Mouse (Mus musculus) embryo, embryonic 11.5 days (tissue): ENCODE results near the gene AI481877.
"Not testable (repeated sequence)": the region's sequence is repeated elsewhere in the genome, so short reads cannot be mapped to it uniquely, and the experiment has no call there.

Source experiments
- DNase-seq: peaks from one replicate; pipeline ENCODE4 v3.0.0-alpha.2; 2012; ENCODE audit warnings: low read depth, low spot score

Gene AI481877

GRCm38 (mm10) chr4:59138507-59139033 lies at the start of gene AI481877:
Gene AI481877 (minus strand): TSS chr4:59138983.
- not testable (repeated sequence) for DNase-seq

GRCm38 (mm10) chr4:59188474-59188801 lies 49.7 kb upstream of the AI481877 start:
- DNase-seq: no peak

DNA sequence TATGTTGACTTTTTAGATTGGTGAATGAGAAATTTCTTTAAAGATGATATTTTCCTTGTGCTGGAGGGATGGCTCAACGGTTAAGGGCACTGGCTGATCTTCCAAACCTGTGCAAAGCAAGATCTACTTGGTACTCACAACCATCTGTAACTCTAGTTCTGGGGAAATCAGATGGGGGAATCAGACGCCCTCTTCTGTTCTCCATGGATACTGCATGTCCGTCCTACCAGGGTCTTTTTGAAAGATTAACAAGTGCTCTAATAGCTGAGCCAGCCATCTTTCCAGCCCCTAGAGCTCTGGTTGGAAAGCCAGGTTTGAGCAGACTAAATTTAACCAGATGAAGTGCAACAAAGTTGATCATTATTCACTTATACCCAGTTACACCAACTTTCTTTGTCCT lies 48.5 kb upstream of the AI481877 start:
- no peak for DNase-seq

DNA sequence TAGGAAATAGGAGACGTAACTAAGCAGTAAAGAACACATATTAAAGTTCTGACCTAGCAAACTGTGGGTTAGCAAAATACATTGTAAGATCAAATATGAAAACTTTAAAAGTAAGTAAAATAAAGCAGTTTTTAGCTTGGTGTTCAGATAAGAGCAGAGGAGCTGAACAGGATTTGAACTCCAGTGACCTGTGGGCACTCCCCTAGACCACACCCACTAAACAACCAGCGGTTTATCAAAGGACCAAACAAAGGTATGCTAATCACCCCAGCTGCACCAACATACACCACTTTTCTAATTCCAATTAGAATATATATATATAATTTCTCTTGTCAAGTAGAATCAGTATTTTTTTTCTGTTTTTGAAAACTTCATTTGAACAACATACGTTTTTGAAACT lies 46.9 kb upstream of the AI481877 start:
- no peak for DNase-seq

DNA sequence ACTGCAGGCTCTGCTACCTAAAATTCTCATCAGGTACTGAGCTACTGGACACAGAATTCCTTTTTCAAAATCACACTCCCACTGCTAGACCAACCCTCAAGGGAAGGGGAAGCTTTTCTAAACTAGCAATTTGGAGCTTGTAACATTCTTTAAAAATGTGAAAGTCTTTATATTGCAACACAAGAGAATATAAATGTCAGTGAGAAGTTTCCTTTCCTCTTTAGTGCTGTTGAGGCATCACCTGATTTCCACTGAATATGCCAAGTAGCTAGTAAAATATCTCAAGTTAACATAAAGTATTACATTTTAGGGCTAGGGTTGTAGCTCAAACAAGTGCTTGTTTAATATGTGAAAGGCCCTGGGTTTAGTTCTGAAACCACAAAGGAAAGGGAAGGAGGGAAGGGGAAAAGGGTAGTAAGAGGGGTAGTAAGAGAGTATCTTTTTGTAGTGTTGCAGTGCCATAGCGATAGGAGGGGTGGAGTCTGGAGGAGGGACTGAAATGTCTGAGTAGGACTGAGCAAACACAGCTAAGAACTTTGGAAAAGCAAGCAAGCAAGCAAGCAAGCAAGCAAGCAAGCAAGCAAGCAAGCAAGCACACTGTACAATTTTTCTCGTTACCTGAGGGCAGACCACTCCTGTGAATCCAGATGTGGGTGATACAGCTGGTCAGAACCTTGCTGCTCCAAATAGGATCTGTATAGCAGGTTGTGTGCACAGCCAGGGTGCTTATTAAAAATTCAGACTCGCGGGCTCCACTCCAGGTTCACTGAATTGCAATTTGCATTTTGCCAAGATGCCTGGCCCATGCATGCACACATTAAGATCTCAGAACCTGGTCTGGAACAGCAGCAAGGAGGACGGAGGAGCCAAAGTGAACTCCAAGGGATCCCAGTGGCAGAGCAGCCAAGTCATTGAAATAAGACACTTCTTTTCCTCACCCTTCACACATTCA lies 42.8 kb upstream of the AI481877 start:
- DNase-seq: no peak

- no peak for DNase-seq
Measured at GRCm38 (mm10) chr4:59177566-59177965, 38.8 kb upstream of the AI481877 start.

DNA sequence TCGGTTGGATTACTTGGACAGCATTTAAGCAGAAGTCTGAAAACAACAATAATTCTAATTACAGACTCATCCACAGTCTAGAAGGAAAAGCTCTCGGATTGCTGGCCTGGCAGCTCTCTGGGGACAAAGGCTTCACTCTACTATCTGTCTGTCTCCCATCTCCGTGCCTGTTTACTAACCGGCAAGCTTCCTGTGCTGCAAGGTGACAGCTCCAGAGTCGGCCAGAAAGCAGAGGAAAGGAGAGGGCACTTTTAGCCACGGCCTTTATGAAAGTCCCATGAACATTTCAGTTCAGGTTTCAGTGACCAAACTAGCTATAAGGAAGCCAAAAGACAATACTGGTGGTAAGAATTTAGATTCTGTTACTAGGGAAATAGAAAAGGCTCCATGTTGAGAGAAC lies 37.1 kb upstream of the AI481877 start:
- DNase-seq: no peak

DNA sequence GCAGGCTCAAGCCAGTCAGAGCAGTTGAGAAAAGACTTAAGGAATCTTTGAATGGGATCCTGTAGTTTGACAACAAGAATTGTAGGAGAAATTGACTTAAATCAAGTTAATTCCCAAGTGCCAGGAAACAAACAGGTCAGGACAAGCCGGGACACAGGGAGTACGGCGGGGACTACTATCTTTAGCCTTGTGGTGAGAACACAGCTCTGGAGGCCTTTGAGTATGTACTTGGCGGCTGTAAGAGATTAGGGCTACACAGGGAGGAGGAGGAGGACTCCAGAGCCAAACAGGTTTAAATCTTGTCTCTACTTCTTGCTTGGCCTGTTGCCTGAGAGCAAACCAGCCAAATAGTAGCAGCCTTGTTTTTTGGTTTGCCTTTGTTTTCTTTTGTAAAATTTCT lies 36.2 kb upstream of the AI481877 start:
- no peak for DNase-seq

DNA sequence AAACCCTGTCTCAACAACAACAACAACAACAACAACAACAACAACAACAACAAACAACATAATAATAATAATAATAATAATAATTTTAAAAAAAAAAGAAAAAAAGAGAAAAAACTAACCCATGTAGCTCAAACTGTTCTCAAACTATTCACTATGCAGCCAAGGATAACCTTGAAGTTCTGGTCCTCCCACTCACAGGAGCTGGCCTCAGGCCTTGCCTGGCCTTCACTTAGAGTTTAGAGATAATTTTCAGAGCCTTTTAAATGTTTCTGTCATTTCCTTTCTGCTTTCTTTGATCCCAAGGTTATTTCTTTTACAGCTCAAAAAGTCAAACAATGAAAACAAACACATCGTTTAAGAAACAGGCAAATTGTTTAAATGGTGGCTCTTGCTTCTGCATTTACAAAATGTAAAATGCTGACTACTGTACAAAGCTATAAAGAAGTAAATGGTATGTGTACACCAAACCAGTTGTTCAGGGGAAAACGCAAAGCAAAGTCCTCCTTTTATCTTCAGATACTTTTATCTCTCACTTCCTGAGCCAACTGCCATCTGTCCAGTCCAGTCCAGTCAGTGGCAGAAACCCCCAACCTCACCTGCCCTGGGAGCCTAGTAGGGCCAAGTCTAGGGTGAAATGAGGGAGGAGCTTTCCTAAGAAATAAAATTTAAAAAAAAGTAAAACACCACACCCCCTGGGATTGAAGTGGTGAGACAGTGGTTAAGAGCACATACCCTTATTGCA lies 34.6 kb upstream of the AI481877 start:
- no peak for DNase-seq

DNA sequence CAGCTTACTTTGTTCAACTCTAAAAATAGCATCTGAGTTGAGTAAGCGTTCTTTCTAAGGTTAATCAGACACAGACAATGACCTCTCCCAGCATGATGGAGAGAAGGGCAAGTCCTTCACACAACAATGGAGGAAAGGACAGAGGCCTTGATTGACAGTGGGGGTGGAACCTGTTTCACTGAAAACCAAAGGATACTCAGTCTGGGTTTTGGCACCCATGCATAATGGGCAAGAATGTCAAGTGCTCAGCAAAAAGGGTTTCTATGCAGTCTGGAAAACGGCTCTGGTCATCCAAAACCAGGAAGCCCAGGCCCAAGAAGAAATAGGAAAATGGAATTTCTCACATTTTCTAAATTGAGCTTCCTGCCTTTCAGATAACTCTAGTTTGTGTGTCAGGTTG lies 33.8 kb upstream of the AI481877 start:
- no peak for DNase-seq

DNA sequence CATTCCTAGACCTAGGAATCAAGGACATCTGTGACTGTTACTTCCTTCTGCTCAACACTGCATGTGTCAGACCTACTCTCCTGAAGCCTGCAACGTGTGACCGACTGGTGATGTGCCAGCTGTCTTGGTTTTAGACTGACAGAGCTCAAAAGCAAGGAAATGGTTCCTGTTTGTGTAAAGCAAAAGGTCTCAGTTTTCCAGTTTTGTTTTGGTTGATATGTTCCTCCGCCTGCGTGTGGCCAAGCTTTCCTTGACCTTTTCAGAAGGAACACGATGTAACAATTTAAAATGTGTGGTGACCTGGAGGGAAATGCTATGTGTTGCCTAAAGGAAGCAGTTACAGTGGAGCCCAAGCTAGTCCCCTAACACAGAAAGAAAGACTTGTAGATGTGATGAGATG lies 31.2 kb upstream of the AI481877 start:
- no peak for DNase-seq

DNA sequence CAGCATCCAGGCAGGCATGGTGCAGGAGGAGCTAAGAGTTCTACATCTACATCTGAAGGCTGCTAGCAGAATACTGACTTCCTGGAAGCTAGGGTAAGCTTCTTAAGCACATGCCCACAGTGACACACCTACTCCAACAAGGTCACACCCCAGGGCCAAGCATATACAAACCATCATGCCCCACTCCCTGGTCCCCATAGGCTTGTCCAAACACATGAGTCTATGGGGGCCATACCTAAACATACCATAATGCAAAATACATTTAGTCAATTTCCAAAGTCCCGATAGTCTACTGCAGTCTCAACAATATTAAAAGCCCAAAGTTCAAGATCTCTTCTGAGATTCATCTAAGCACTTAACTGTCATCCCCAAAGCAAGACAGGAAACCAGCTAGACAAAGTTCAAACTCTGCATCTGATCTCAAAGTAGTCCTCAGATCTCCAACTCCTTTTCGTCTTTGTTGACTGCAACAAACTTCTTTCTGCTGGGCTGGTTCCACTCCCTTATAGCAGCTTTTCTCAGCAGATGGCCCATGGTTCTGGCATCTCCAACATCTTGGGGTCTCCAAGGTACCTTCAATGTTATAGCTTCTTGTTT lies 28.6 kb upstream of the AI481877 start:
- DNase-seq: no peak

- DNase-seq: no peak
Measured at GRCm38 (mm10) chr4:59164034-59164433, 25.3 kb upstream of the AI481877 start.

DNA sequence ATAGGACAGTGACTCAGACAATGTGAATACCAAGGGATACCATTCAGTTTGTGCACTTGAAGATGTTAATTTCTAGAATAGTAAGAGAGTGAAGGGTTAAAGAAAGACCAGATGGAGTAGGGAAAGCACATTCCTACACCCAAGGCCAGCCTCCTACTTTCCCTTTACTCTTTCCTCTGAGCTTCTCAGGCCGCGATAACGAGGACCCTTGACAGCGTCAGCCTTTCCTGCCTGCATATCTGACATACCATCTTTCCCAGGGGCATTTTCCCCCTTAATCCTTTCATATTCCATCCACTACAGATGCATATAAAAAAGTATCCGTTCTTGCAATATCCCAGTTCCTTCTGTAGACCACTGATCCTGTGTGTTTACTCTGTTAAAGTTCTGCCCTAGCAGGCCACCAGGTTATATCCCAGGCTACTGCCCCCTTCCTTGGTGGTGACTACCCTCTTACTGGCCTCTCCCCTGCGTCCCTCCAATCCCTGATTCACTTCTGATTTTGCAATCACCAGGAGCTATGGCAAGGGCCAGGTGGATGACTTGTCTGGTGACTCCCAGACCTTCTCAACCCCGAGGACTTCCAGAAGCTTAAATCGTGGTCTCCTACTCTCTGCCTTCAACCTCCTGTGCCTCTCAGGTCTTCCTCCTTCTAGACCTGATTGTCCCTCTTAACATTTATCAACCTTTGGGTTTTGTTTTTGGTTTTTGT lies 22.3 kb upstream of the AI481877 start:
- no peak for DNase-seq

GRCm38 (mm10) chr4:59160289-59160688 lies 21.5 kb upstream of the AI481877 start:
- DNase-seq: no peak

DNA sequence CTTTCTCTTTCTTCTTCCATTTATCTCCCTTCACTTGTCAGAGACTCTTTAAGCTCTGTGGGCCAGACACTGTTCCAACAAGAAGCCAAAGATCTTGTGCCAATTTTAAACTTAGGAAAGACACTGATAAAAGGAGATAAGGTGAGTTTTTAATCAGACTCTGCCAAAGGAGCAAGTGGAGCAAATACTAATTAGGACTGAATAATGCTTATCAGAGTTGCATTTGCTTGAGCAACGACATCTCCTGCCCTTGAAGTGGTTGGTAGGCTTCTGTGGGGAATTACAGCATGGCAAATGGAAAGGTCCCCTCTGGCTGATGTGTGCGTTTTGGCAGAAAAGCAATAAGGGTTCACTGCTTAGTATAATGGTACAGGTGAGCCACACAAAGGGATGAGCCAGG lies 18.9 kb upstream of the AI481877 start:
- no peak for DNase-seq

- DNase-seq: no peak
Measured at GRCm38 (mm10) chr4:59156897-59157592, 18.3 kb upstream of the AI481877 start.

DNA sequence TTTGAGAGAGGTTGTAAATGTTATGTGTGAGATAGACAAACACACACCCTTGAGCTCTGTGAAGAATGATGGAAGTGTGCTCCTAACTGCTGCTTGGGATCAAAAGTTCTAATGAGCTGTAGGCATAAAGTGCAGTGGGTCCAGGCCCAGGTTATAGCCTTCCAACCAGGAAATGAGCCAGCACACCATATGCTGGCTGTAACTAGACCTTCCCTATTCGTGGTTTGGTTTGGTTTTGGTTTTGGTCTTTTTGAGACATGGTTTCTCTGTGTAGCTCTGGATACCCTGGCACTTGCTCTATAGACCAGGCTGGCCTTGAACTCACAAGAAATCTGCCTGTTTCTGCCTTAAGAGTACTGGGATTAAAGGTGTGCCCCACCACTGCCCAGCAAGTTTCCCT lies 13.2 kb upstream of the AI481877 start:
- no peak for DNase-seq

- no peak for DNase-seq
Measured at GRCm38 (mm10) chr4:59150907-59151306, 12.1 kb upstream of the AI481877 start.

DNA sequence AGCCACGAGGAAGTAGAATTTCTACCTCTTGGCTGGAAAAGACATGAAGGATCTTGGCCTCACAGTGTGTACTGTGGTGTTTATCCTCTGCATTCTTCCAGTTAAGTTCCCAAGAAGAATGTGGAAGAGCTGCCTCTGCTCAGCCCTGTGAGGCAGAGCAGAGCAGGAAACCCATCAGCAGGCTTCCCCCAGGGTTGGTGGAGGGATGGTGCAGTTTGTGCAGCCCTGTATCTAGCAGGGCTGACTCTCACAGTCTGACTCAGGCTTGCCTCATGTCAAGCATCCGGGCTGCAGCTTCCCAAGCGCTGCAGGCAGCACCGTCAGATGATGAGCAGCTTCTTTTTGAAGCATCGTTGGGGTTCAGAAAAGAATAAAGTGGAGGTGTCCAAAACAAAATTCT lies 10.3 kb upstream of the AI481877 start:
- DNase-seq: no peak

- no peak for DNase-seq
Measured at GRCm38 (mm10) chr4:59128935-59129334, 9.8 kb downstream of the AI481877 start.
